Mouse (Mus musculus): ENCODE measurements around the gene Gga1.

The Gga1 gene

GRCm38 (mm10) chr15:78913632-78914090 lies 36.7 kb downstream of the Gga1 start, which contains the start of gene Pdxp:
TSS of gene Pdxp (plus strand) at chr15:78913919.
- in situ Hi-C loops (cut with MseI, MboI): no loop called here

- in situ Hi-C loops (cut with MseI, MboI): no loop called here
Measured at GRCm38 (mm10) chr15:78914091-78914822, 37.3 kb downstream of the Gga1 start.

- in situ Hi-C loops (cut with MseI, MboI): no loop called here
Measured at GRCm38 (mm10) chr15:78914823-78915659, 38.1 kb downstream of the Gga1 start.

- in situ Hi-C loops (cut with MseI, MboI): no loop called here
Measured at GRCm38 (mm10) chr15:78915660-78916017, 38.6 kb downstream of the Gga1 start.

- in situ Hi-C loops (cut with MseI, MboI): no loop called here
Measured at GRCm38 (mm10) chr15:78916052-78916826, 39.2 kb downstream of the Gga1 start.

- in situ Hi-C loops (cut with MseI, MboI): no loop called here
Measured at GRCm38 (mm10) chr15:78918126-78918525, 41.1 kb downstream of the Gga1 start.

- in situ Hi-C loops (cut with MseI, MboI): no loop called here
Measured at GRCm38 (mm10) chr15:78919914-78920313, 42.9 kb downstream of the Gga1 start.

GRCm38 (mm10) chr15:78922700-78923099 lies 45.7 kb downstream of the Gga1 start:
- in situ Hi-C loops (cut with MseI, MboI): no loop called here

GRCm38 (mm10) chr15:78923585-78923984 lies 46.6 kb downstream of the Gga1 start:
- in situ Hi-C loops (cut with MseI, MboI): no loop called here

GRCm38 (mm10) chr15:78925129-78925528 lies 48.1 kb downstream of the Gga1 start:
- in situ Hi-C loops (cut with MseI, MboI): no loop called here

- in situ Hi-C loops (cut with MseI, MboI): no loop called here
Measured at GRCm38 (mm10) chr15:78926021-78926919, 49.3 kb downstream of the Gga1 start, which contains the start of gene Lgals1. TSS of gene Lgals1 (plus strand) at chr15:78926725.

GRCm38 (mm10) chr15:78927021-78927787 lies 50.2 kb downstream of the Gga1 start:
- in situ Hi-C loops (cut with MseI, MboI): no loop called here

GRCm38 (mm10) chr15:78927788-78928457 lies 50.9 kb downstream of the Gga1 start:
- in situ Hi-C loops (cut with MseI, MboI): no loop called here

- in situ Hi-C loops (cut with MseI, MboI): no loop called here
Measured at GRCm38 (mm10) chr15:78928539-78928938, 51.5 kb downstream of the Gga1 start.

GRCm38 (mm10) chr15:78930192-78930706 lies 53.3 kb downstream of the Gga1 start:
- in situ Hi-C loops (cut with MseI, MboI): no loop called here

GRCm38 (mm10) chr15:78930801-78931426 lies 53.9 kb downstream of the Gga1 start:
- in situ Hi-C loops (cut with MseI, MboI): no loop called here

GRCm38 (mm10) chr15:78931577-78931976 lies 54.6 kb downstream of the Gga1 start:
- in situ Hi-C loops (cut with MseI, MboI): no loop called here

GRCm38 (mm10) chr15:78934784-78935320 lies 57.9 kb downstream of the Gga1 start, which contains the start of gene Nol12:
TSS of gene Nol12 (plus strand) at chr15:78934933.
- in situ Hi-C loops (cut with MseI, MboI): no loop called here

Measured in mouse trophoblast stem cell (cell line).